ENCODE assay signal across 8 mouse cellular contexts in the genomic region with DNA sequence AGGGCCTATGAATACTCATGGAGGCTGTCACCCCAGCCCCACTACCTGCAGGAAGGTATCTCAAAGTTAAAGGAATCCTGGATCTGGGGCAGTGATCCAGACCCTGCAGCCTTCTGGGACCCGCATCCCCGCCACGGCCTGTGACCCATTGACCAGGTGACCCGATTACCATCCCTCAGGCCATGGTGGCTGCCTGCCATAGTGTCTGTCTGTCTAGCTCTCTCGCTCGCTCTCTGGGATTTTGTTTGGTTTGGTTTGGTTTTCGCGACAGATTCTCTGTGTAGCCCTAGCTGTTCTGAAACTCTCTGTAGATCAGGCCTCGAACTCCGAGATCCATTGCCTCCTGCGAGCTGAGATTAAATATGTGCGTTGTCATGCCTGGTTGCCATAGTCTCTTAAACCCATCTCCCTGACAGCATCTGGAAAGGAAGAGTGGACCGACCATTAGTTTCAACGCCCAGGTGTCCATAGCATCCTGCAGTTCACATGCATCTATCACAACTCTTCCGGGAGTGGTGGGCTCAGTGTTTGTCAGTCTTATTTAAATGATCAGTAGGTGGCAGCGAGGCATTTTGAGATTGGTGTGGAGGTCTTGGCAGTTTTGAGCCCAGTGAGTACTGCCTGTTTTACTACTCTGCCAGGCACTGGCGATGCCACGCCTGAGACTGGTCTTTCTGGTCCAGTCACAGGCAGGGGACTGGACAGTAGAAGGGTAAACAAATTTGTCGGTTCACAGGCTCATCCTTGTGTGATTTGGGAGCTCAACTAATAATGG. TPM values are rescaled to one million over a fixed set of nuclear protein-coding genes. Genes with fewer than 3 reads are reported as not detected.
DNase-seq lines count a peak whose midpoint lies in the region; ATAC-seq and TF ChIP-seq lines count a peak whose summit lies in the region.

No protein-coding gene starts in this region.

- ATAC-seq in G1E (ENCODE audit: extremely low read depth, insufficient number of reproducible peaks, low FRiP score, poor library complexity, severe bottlenecking): no peak
- ATAC-seq in embryonic facial prominence, embryonic 11.5 days (replicated peaks; ENCODE audit: insufficient number of reproducible peaks, low FRiP score, low TSS enrichment, low read depth): no peak
- no peak for ATAC-seq in hindbrain, embryonic 16.5 days
- peak; percentile 4 for ATAC-seq in megakaryocyte-erythroid progenitor cell, adult 5-6 weeks (replicated peaks; ENCODE audit: low FRiP score, low TSS enrichment, poor library complexity, severe bottlenecking)
- ATAC-seq in granulocyte monocyte progenitor cell, adult 5-6 weeks (replicated peaks; ENCODE audit: poor library complexity, severe bottlenecking): no peak

- peak overlapping the region; percentile 68 for H3K4me2 ChIP-seq in embryonic facial prominence, embryonic 11.5 days (ENCODE audit: low read depth, low read length)
- H3K4me2 ChIP-seq in hindbrain, embryonic 16.5 days (ENCODE audit: low read length): peak overlapping the region; percentile 94

- peak overlapping the region; percentile 76 for H3K27ac ChIP-seq in kidney, adult 2 months (ENCODE audit: insufficient read depth, low read depth, low read length)
- H3K27ac ChIP-seq in embryonic facial prominence, embryonic 11.5 days (replicated peaks; ENCODE audit: low read depth, low read length): no peak overlapping the region
- H3K27ac ChIP-seq in hindbrain, embryonic 16.5 days (ENCODE audit: low read depth, low read length): peak overlapping the region; percentile 79

- H3K27me3 ChIP-seq in kidney, adult 2 months (replicated peaks; ENCODE audit: control insufficient read depth, insufficient read depth, low read length): no peaks in the 10 kb centered on the region
- H3K27me3 ChIP-seq in G1E (ENCODE audit: insufficient read depth, low read length): no peaks in the 10 kb centered on the region
- H3K27me3 ChIP-seq in embryonic facial prominence, embryonic 11.5 days (ENCODE audit: control insufficient read depth, insufficient read depth, low read length): no peaks in the 10 kb centered on the region
- H3K27me3 ChIP-seq in hindbrain, embryonic 16.5 days (replicated peaks; ENCODE audit: control insufficient read depth, insufficient read depth, low read length): no peaks in the 10 kb centered on the region

- peak overlapping the region; percentile 61 for H3K9ac ChIP-seq in embryonic facial prominence, embryonic 11.5 days (replicated peaks; ENCODE audit: low read length)
- H3K9ac ChIP-seq in hindbrain, embryonic 16.5 days (ENCODE audit: low read depth, low read length): peak overlapping the region; percentile 79

- TF ChIP-seq CTCF in kidney, adult 2 months (conservative IDR thresholded peaks at IDR 0.05; ENCODE audit: insufficient read depth, insufficient read length, low read depth, low read length): no peak
- TF ChIP-seq CTCF in G1E (IDR thresholded peaks at IDR 0.05; ENCODE audit: low read depth, low read length): no peak

- no peak for DNase-seq in kidney, adult 2 months
- DNase-seq in kidney, postnatal 25 days: no peak
- DNase-seq in G1E (ENCODE audit: low spot score): no peak
- peak; percentile 6 for DNase-seq in embryonic facial prominence, embryonic 11.5 days (ENCODE audit: low spot score)
- DNase-seq in frontal cortex, postnatal 10 days (ENCODE audit: low spot score in 2 of 2): no peak

- no peaks in the 10 kb centered on the region for H3K9me3 ChIP-seq in G1E (replicated peaks)
- H3K9me3 ChIP-seq in embryonic facial prominence, embryonic 11.5 days (replicated peaks; ENCODE audit: control insufficient read depth, low read length): no peaks in the 10 kb centered on the region
- H3K9me3 ChIP-seq in hindbrain, embryonic 16.5 days (ENCODE audit: control insufficient read depth, low read length): no peaks in the 10 kb centered on the region

- H3K4me1 ChIP-seq in kidney, adult 2 months (ENCODE audit: control insufficient read depth, insufficient read depth, low read length): peaks cover 15% of the 10 kb centered on the region
- peaks cover 55% of the 10 kb centered on the region for H3K4me1 ChIP-seq in G1E (ENCODE audit: insufficient read depth, low read depth, low read length)
- H3K4me1 ChIP-seq in embryonic facial prominence, embryonic 11.5 days (ENCODE audit: control insufficient read depth, insufficient read depth, low read length): no peaks in the 10 kb centered on the region
- H3K4me1 ChIP-seq in hindbrain, embryonic 16.5 days (ENCODE audit: control insufficient read depth, insufficient read depth, low read depth, low read length): peaks cover 42% of the 10 kb centered on the region

- WGBS in kidney, adult 2 months: 14% methylated on average over 19 of the region's 19 CpGs
- 23% methylated on average over 19 of the region's 19 CpGs for WGBS in embryonic facial prominence, embryonic 11.5 days
- 18% methylated on average over 19 of the region's 19 CpGs for WGBS in hindbrain, embryonic 16.5 days

- TF ChIP-seq POLR2A in kidney, adult 2 months (IDR thresholded peaks at IDR 0.05; ENCODE audit: low read depth, low read length): no peak

- no peaks in the 10 kb centered on the region for H3K36me3 ChIP-seq in kidney, adult 2 months (ENCODE audit: control insufficient read depth, insufficient read depth, low read length)
- peaks cover 44% of the 10 kb centered on the region for H3K36me3 ChIP-seq in G1E (replicated peaks)
- H3K36me3 ChIP-seq in embryonic facial prominence, embryonic 11.5 days (replicated peaks; ENCODE audit: control insufficient read depth, insufficient read depth, low read depth, low read length): no peaks in the 10 kb centered on the region; the same call in 1 of the 2 replicates
- peaks cover 4% of the 10 kb centered on the region for H3K36me3 ChIP-seq in hindbrain, embryonic 16.5 days (ENCODE audit: control insufficient read depth, insufficient read depth, low read length)

- H3K4me3 ChIP-seq in kidney, adult 2 months (ENCODE audit: insufficient read depth, low read depth, low read length): peak overlapping the region; percentile 72
- peak overlapping the region; percentile 92 for H3K4me3 ChIP-seq in G1E (ENCODE audit: low read depth, low read length)
- H3K4me3 ChIP-seq in embryonic facial prominence, embryonic 11.5 days (ENCODE audit: low read depth, low read length): peak overlapping the region; percentile 88
- peak overlapping the region; percentile 66 for H3K4me3 ChIP-seq in hindbrain, embryonic 16.5 days (ENCODE audit: low read length)

RNA-seq across cellular contexts. Expression of a gene that starts 0.6 kb away (rescaled TPM):
- 36.3 and 48.4 TPM in 2 replicates for polyA plus RNA-seq in kidney, adult 2 months (2012; rRNA removed)
- total RNA-seq in G1E (2014; fragmentation: Nextera tagmentation) (7.0 and 12.5 TPM in 2 replicates), G1E (2017) (7.3 and 9.4 TPM in 2 replicates)
- polyA plus RNA-seq in G1E (2012): 6.3 and 9.2 TPM in 2 replicates
- 13.5 and 14.1 TPM in 2 replicates for polyA plus RNA-seq in embryonic facial prominence, embryonic 11.5 days (2014; fragmentation: Nextera tagmentation; extraction: Ambion mirVana)
- polyA plus RNA-seq in hindbrain, embryonic 16.5 days (2015; fragmentation: Nextera tagmentation; extraction: Ambion mirVana): 16.5 and 18.5 TPM in 2 replicates
- total RNA-seq in megakaryocyte-erythroid progenitor cell, adult 5-6 weeks (2014; fragmentation: Nextera tagmentation): 2.2 and 5.8 TPM in 2 replicates
- total RNA-seq in megakaryocyte-erythroid progenitor cell, adult 5-6 weeks (2017): 3.3 and 4.0 TPM in 2 replicates
- total RNA-seq in granulocyte monocyte progenitor cell, adult 5-6 weeks (2014; fragmentation: Nextera tagmentation): 5.4 and 7.6 TPM in 2 replicates
- 2.7 and 9.0 TPM in 2 replicates for total RNA-seq in granulocyte monocyte progenitor cell, adult 5-6 weeks (2017)

RNA-seq across cellular contexts. Expression of a gene that starts 0.8 kb away (rescaled TPM):
- 28.8 and 32.3 TPM in 2 replicates for polyA plus RNA-seq in kidney, adult 2 months (2012; rRNA removed)
- total RNA-seq in G1E (2014; fragmentation: Nextera tagmentation) (20.1 and 21.0 TPM in 2 replicates), G1E (2017) (13.6 and 16.1 TPM in 2 replicates)
- 5.2 and 6.2 TPM in 2 replicates for polyA plus RNA-seq in G1E (2012)
- 8.9 and 9.8 TPM in 2 replicates for polyA plus RNA-seq in embryonic facial prominence, embryonic 11.5 days (2014; fragmentation: Nextera tagmentation; extraction: Ambion mirVana)
- polyA plus RNA-seq in hindbrain, embryonic 16.5 days (2015; fragmentation: Nextera tagmentation; extraction: Ambion mirVana): 29.9 and 33.5 TPM in 2 replicates
- 5.6 and 6.9 TPM in 2 replicates for total RNA-seq in megakaryocyte-erythroid progenitor cell, adult 5-6 weeks (2014; fragmentation: Nextera tagmentation)
- 2.9 and 4.4 TPM in 2 replicates for total RNA-seq in megakaryocyte-erythroid progenitor cell, adult 5-6 weeks (2017)
- total RNA-seq in granulocyte monocyte progenitor cell, adult 5-6 weeks (2014; fragmentation: Nextera tagmentation): 7.4 and 9.1 TPM in 2 replicates
- 1.3 and 4.3 TPM in 2 replicates for total RNA-seq in granulocyte monocyte progenitor cell, adult 5-6 weeks (2017)

RNA-seq across cellular contexts. Expression of a gene that starts 38.9 kb away (rescaled TPM):
- 0.30 and 0.58 TPM in 2 replicates for polyA plus RNA-seq in kidney, adult 2 months (2012; rRNA removed)
- not detected in 2 replicates for total RNA-seq in G1E (2014; fragmentation: Nextera tagmentation)
- 0.17 TPM in 1 of 2 replicates, not detected in the other for total RNA-seq in G1E (2017)
- polyA plus RNA-seq in G1E (2012): not detected in 2 replicates
- 1.9 and 19.5 TPM in 2 replicates for polyA plus RNA-seq in embryonic facial prominence, embryonic 11.5 days (2014; fragmentation: Nextera tagmentation; extraction: Ambion mirVana)
- polyA plus RNA-seq in hindbrain, embryonic 16.5 days (2015; fragmentation: Nextera tagmentation; extraction: Ambion mirVana): 1.2 and 1.6 TPM in 2 replicates
- not detected in 2 replicates for total RNA-seq in megakaryocyte-erythroid progenitor cell, adult 5-6 weeks (2014; fragmentation: Nextera tagmentation)
- not detected in 2 replicates for total RNA-seq in megakaryocyte-erythroid progenitor cell, adult 5-6 weeks (2017)
- total RNA-seq in granulocyte monocyte progenitor cell, adult 5-6 weeks (2014; fragmentation: Nextera tagmentation): not detected in 2 replicates
- not detected in 2 replicates for total RNA-seq in granulocyte monocyte progenitor cell, adult 5-6 weeks (2017)

RNA-seq across cellular contexts. Expression of a gene that starts 48.4 kb away (rescaled TPM):
- polyA plus RNA-seq in kidney, adult 2 months (2012; rRNA removed): 111 and 119 TPM in 2 replicates
- total RNA-seq in G1E (2014; fragmentation: Nextera tagmentation): 7.7 and 10.8 TPM in 2 replicates
- total RNA-seq in G1E (2017): 9.4 and 10.7 TPM in 2 replicates
- 4.5 and 6.4 TPM in 2 replicates for polyA plus RNA-seq in G1E (2012)
- polyA plus RNA-seq in embryonic facial prominence, embryonic 11.5 days (2014; fragmentation: Nextera tagmentation; extraction: Ambion mirVana): 7.0 and 10.3 TPM in 2 replicates
- 7.4 and 9.3 TPM in 2 replicates for polyA plus RNA-seq in hindbrain, embryonic 16.5 days (2015; fragmentation: Nextera tagmentation; extraction: Ambion mirVana)
- total RNA-seq in megakaryocyte-erythroid progenitor cell, adult 5-6 weeks (2014; fragmentation: Nextera tagmentation): 15.4 and 26.3 TPM in 2 replicates
- 11.6 and 20.4 TPM in 2 replicates for total RNA-seq in megakaryocyte-erythroid progenitor cell, adult 5-6 weeks (2017)
- 28.5 and 30.0 TPM in 2 replicates for total RNA-seq in granulocyte monocyte progenitor cell, adult 5-6 weeks (2014; fragmentation: Nextera tagmentation)
- total RNA-seq in granulocyte monocyte progenitor cell, adult 5-6 weeks (2017): 28.2 and 30.8 TPM in 2 replicates

RNA-seq across cellular contexts. Expression of a gene that starts 53.9 kb away (rescaled TPM):
- polyA plus RNA-seq in kidney, adult 2 months (2012; rRNA removed): not detected in 2 replicates
- total RNA-seq in G1E (2014; fragmentation: Nextera tagmentation) (not detected in 2 replicates), G1E (2017) (not detected in 2 replicates)
- not detected in 2 replicates for polyA plus RNA-seq in G1E (2012)
- polyA plus RNA-seq in embryonic facial prominence, embryonic 11.5 days (2014; fragmentation: Nextera tagmentation; extraction: Ambion mirVana): 0.57 and 1.0 TPM in 2 replicates
- polyA plus RNA-seq in hindbrain, embryonic 16.5 days (2015; fragmentation: Nextera tagmentation; extraction: Ambion mirVana): 0.20 and 0.21 TPM in 2 replicates
- total RNA-seq in megakaryocyte-erythroid progenitor cell, adult 5-6 weeks (2014; fragmentation: Nextera tagmentation): not detected in 2 replicates
- not detected in 2 replicates for total RNA-seq in megakaryocyte-erythroid progenitor cell, adult 5-6 weeks (2017)
- not detected in 2 replicates for total RNA-seq in granulocyte monocyte progenitor cell, adult 5-6 weeks (2014; fragmentation: Nextera tagmentation)
- total RNA-seq in granulocyte monocyte progenitor cell, adult 5-6 weeks (2017): not detected in 2 replicates
